Mouse (Mus musculus): ENCODE measurements around the gene C1qtnf2. TPM values are rescaled to one million over a fixed set of nuclear protein-coding genes. Genes with fewer than 3 reads are reported as not detected.

Gene C1qtnf2
- polyA plus RNA-seq, 1 experiment from 2014 or later, result 1.7 TPM

GRCm38 (mm10) chr11:43518821-43519220 lies 44.7 kb downstream of the C1qtnf2 start:
- no peak overlapping the region for H3K9ac ChIP-seq
- no peaks in the 10 kb centered on the region for H3K4me1 ChIP-seq
- no peak overlapping the region for H3K27ac ChIP-seq
- no peak overlapping the region for H3K4me2 ChIP-seq
- H3K4me3 ChIP-seq (replicated peaks), result no peak overlapping the region
- ATAC-seq (ENCODE audit: low FRiP score), result no peak
- 0 out of 2 replicates have a peak, but pooled peaks cover 4% of the 10 kb centered on the region for H3K27me3 ChIP-seq
- no peaks in the 10 kb centered on the region for H3K36me3 ChIP-seq (replicated peaks)
- no peaks in the 10 kb centered on the region for H3K9me3 ChIP-seq

GRCm38 (mm10) chr11:43520521-43520920 lies 46.4 kb downstream of the C1qtnf2 start:
- Histone ChIP-seq H3K36me3 (replicated peaks) (no peaks in the 10 kb centered on the region), H3K27me3 (peaks cover 14% of the 10 kb centered on the region; the same call in 1 of the 2 replicates), H3K9me3 (no peaks in the 10 kb centered on the region), H3K9ac (no peak overlapping the region), H3K4me1 (no peaks in the 10 kb centered on the region), H3K4me3 (replicated peaks) (no peak overlapping the region), H3K27ac (no peak overlapping the region), H3K4me2 (no peak overlapping the region)
- 77% methylated on average over 3 of the region's 3 CpGs for WGBS
- no peak for ATAC-seq (ENCODE audit: low FRiP score)

GRCm38 (mm10) chr11:43528078-43528682 lies 54.1 kb downstream of the C1qtnf2 start:
- peak overlapping the region; percentile 83 for H3K27ac ChIP-seq
- H3K9me3 ChIP-seq, result no peaks in the 10 kb centered on the region
- peaks cover 12% of the 10 kb centered on the region; the same call in 1 of the 2 replicates for H3K27me3 ChIP-seq
- H3K4me3 ChIP-seq (replicated peaks), result peak overlapping the region; percentile 84
- peak; percentile 21 for ATAC-seq (ENCODE audit: low FRiP score)
- peak overlapping the region; percentile 79 for H3K4me2 ChIP-seq
- peaks cover 34% of the 10 kb centered on the region for H3K4me1 ChIP-seq
- WGBS, result under 1% methylated on average over 25 of the region's 25 CpGs
- peak overlapping the region; percentile 89 for H3K9ac ChIP-seq
- H3K36me3 ChIP-seq (replicated peaks), result peaks cover 8% of the 10 kb centered on the region

- peak within 1 kb of the TSS; percentile 89 for H3K9ac ChIP-seq
- peak within 1 kb of the TSS; percentile 83 for H3K27ac ChIP-seq
- H3K9me3 ChIP-seq, result no peaks in the 10 kb centered on the region
- H3K4me1 ChIP-seq, result peaks cover 34% of the 10 kb centered on the region
- H3K4me2 ChIP-seq, result peak within 1 kb of the TSS; percentile 79
- under 1% methylated on average over 74 of the region's 79 CpGs for WGBS
- H3K36me3 ChIP-seq (replicated peaks), result peaks cover 13% of the 10 kb centered on the region
- peak; percentile 88 for ATAC-seq (ENCODE audit: low FRiP score)
- H3K4me3 ChIP-seq (replicated peaks), result peak within 1 kb of the TSS; percentile 84
- H3K27me3 ChIP-seq, result peaks cover 9% of the 10 kb centered on the region; the same call in 1 of the 2 replicates
Observed at GRCm38 (mm10) chr11:43528683-43529499, 54.8 kb downstream of the C1qtnf2 start, which contains the start of gene Ccnjl. TSS of gene Ccnjl (plus strand) at chr11:43528784.

- Histone ChIP-seq H3K4me2 (peak overlapping the region; percentile 79), H3K27ac (no peak overlapping the region), H3K27me3 (peaks cover 3% of the 10 kb centered on the region; the same call in 1 of the 2 replicates), H3K4me1 (peaks cover 34% of the 10 kb centered on the region), H3K9ac (no peak overlapping the region), H3K36me3 (replicated peaks) (peaks cover 16% of the 10 kb centered on the region), H3K4me3 (replicated peaks) (peak overlapping the region; percentile 84), H3K9me3 (no peaks in the 10 kb centered on the region)
- no peak for ATAC-seq (ENCODE audit: low FRiP score)
- 11% methylated on average over 3 of the region's 3 CpGs for WGBS
Observed at GRCm38 (mm10) chr11:43530043-43530442, 56.0 kb downstream of the C1qtnf2 start.

- ATAC-seq (ENCODE audit: low FRiP score), result no peak
- peaks cover 34% of the 10 kb centered on the region for H3K4me1 ChIP-seq
- no peak overlapping the region for H3K9ac ChIP-seq
- WGBS, result 50% methylated on average over 5 of the region's 5 CpGs
- peaks cover 21% of the 10 kb centered on the region for H3K36me3 ChIP-seq (replicated peaks)
- no peak overlapping the region for H3K27ac ChIP-seq
- H3K4me3 ChIP-seq (replicated peaks), result no peak overlapping the region
- no peak overlapping the region for H3K4me2 ChIP-seq
- no peaks in the 10 kb centered on the region for H3K9me3 ChIP-seq
- H3K27me3 ChIP-seq, result no peaks in the 10 kb centered on the region
Observed at GRCm38 (mm10) chr11:43531619-43532018, 57.5 kb downstream of the C1qtnf2 start.

- 84% methylated on average over 6 of the region's 6 CpGs for WGBS
- Histone ChIP-seq H3K4me1 (peaks cover 24% of the 10 kb centered on the region), H3K36me3 (replicated peaks) (peaks cover 38% of the 10 kb centered on the region)
Observed at GRCm38 (mm10) chr11:43537074-43537473, 63.0 kb downstream of the C1qtnf2 start.

GRCm38 (mm10) chr11:43539863-43540262 lies 65.8 kb downstream of the C1qtnf2 start:
- ATAC-seq (ENCODE audit: low FRiP score), result peak; percentile 88
- Histone ChIP-seq H3K4me3 (replicated peaks) (no peak overlapping the region), H3K9me3 (no peaks in the 10 kb centered on the region), H3K9ac (no peak overlapping the region), H3K36me3 (replicated peaks) (peaks cover 32% of the 10 kb centered on the region), H3K4me1 (peaks cover 21% of the 10 kb centered on the region), H3K27ac (no peak overlapping the region), H3K27me3 (no peaks in the 10 kb centered on the region), H3K4me2 (no peak overlapping the region)
- WGBS, result 22% methylated on average over 6 of the region's 6 CpGs

More at GRCm38 (mm10) chr11:43537074-43537473, 63.0 kb downstream of the C1qtnf2 start:
- Histone ChIP-seq H3K4me2 (no peak overlapping the region), H3K9ac (no peak overlapping the region), H3K9me3 (no peaks in the 10 kb centered on the region), H3K27ac (no peak overlapping the region), H3K4me3 (replicated peaks) (no peak overlapping the region), H3K27me3 (no peaks in the 10 kb centered on the region)
- no peak for ATAC-seq (ENCODE audit: low FRiP score)

Other genes starting within 250 kb of the C1qtnf2 start
- gene Pttg1, start 48.0 kb upstream of the C1qtnf2 start, polyA plus RNA-seq (2016; fragmentation: Nextera tagmentation; extraction: Ambion mirVana), result 55.8 and 62.5 TPM in 2 replicates
- gene Slu7, start 40.5 kb upstream of the C1qtnf2 start, polyA plus RNA-seq (2016; fragmentation: Nextera tagmentation; extraction: Ambion mirVana), result 62.8 and 66.9 TPM in 2 replicates
- 20.6 and 22.1 TPM in 2 replicates for gene Ccnjl, start 54.5 kb downstream of the C1qtnf2 start, polyA plus RNA-seq (2016; fragmentation: Nextera tagmentation; extraction: Ambion mirVana)
- gene 4933415A04Rik, start 112.8 kb downstream of the C1qtnf2 start, polyA plus RNA-seq (2016; fragmentation: Nextera tagmentation; extraction: Ambion mirVana), result 5.8 and 6.1 TPM in 2 replicates
- not detected in 2 replicates for gene Fabp6, start 127.3 kb downstream of the C1qtnf2 start, polyA plus RNA-seq (2016; fragmentation: Nextera tagmentation; extraction: Ambion mirVana)
- 44.9 and 48.4 TPM in 2 replicates for gene Pwwp2a, start 207.7 kb downstream of the C1qtnf2 start, polyA plus RNA-seq (2016; fragmentation: Nextera tagmentation; extraction: Ambion mirVana)